Mouse (Mus musculus) MEL (cell line): ENCODE measurements at regions not wholly inside any gene's neighbourhood (a gene's known extent, or its start where the extent isn't known, plus 50 kb on each side); places are given as distances from the start of the nearest gene placed in this dataset.
"Not testable (repeated sequence)": the region's sequence is repeated elsewhere in the genome, so short reads cannot be mapped to it uniquely, and the experiment has no call there.

Source experiments
- DNase-seq: peaks from one replicate; pipeline ENCODE4 v3.0.0; 2011; ENCODE audit warnings: low read depth, low spot score
- H3K27ac ChIP-seq: 2 replicates; pipeline ENCODE4 v1.5.1; 2012; ENCODE audit warnings: low read depth, mild to moderate bottlenecking, control low read depth, low read length, moderate library complexity; ENCODE audit not compliant: control insufficient read depth
- H3K27me3 ChIP-seq, 2 experiments: fragments of 150-350 bp in 1 of 2; sonication (generic) in 1 of 2; 2 replicates each; pipeline ENCODE4 v1.6.1; 2012; ENCODE audit warnings: low read length in 2 of 2, mild to moderate bottlenecking in 2 of 2, improper control_type of control experiment in 1 of 2, moderate library complexity in 1 of 2; ENCODE audit not compliant: insufficient read depth in 2 of 2, control insufficient read depth in 1 of 2
- H3K36me3 ChIP-seq, 2 experiments: 2 replicates each; pipeline ENCODE4 v1.6.1; 2012 to 2014; ENCODE audit warnings: low read length in 2 of 2, improper control_type of control experiment in 1 of 2, inconsistent platforms in 1 of 2, mild to moderate bottlenecking in 1 of 2; ENCODE audit not compliant: insufficient read depth in 2 of 2, control insufficient read depth in 1 of 2
- H3K4me1 ChIP-seq, 2 experiments: fragments of 150-350 bp in 1 of 2; sonication (generic) in 1 of 2; 2 replicates each; pipeline ENCODE4 v1.6.1; 2012; ENCODE audit warnings: low read length in 2 of 2, improper control_type of control experiment in 1 of 2, mild to moderate bottlenecking in 1 of 2; ENCODE audit not compliant: insufficient read depth in 2 of 2, control insufficient read depth in 1 of 2
- H3K4me3 ChIP-seq, 2 experiments: fragments of 150-350 bp in 1 of 2; sonication (generic) in 1 of 2; 2 replicates each; pipeline ENCODE4 v1.5.1; 2012; ENCODE audit warnings: low read depth in 2 of 2, low read length in 2 of 2, mild to moderate bottlenecking in 2 of 2, moderate library complexity in 2 of 2, control low read depth in 1 of 2, improper control_type of control experiment in 1 of 2; ENCODE audit not compliant: control insufficient read depth in 1 of 2, insufficient read depth in 1 of 2
- H3K79me2 ChIP-seq: 2 replicates; pipeline ENCODE4 v1.6.1; 2012; ENCODE audit warnings: mild to moderate bottlenecking, low read length, moderate library complexity; ENCODE audit not compliant: control insufficient read depth, poor library complexity, insufficient read depth
- H3K9ac ChIP-seq: 2 replicates; pipeline ENCODE4 v1.6.1; 2012; ENCODE audit warnings: low read depth, mild to moderate bottlenecking, control low read depth, low read length, moderate library complexity; ENCODE audit not compliant: control insufficient read depth, poor library complexity, severe bottlenecking
- H3K9me3 ChIP-seq: fragments of 150-350 bp; sonication (generic); replicated peaks from 2 replicates; pipeline ENCODE4 v1.6.1; 2012; ENCODE audit warnings: mild to moderate bottlenecking, low read length, improper control_type of control experiment, moderate library complexity; ENCODE audit not compliant: insufficient read depth
- BHLHE40 ChIP-seq: IDR thresholded peaks from 2 replicates; pipeline ENCODE4 v1.6.1; 2012; ENCODE audit warnings: low read depth, mild to moderate bottlenecking, inconsistent platforms, low read length, improper control_type of control experiment, borderline replicate concordance
- CHD1 ChIP-seq: IDR thresholded peaks from 2 replicates; pipeline ENCODE4 v1.6.1; 2012; ENCODE audit warnings: low read depth, mild to moderate bottlenecking, inconsistent platforms, low read length, improper control_type of control experiment
- CHD2 ChIP-seq: IDR thresholded peaks from 2 replicates; pipeline ENCODE4 v1.6.1; 2011; ENCODE audit warnings: low read length, improper control_type of control experiment
- CTCF ChIP-seq, 3 experiments: IDR thresholded peaks in 2 of 3; conservative IDR thresholded peaks in 1 of 3; 2 replicates each; pipeline ENCODE4 v1.5.1; 2011 to 2012; ENCODE audit warnings: low read length in 3 of 3, low read depth in 2 of 3, mild to moderate bottlenecking in 2 of 3, improper control_type of control experiment in 1 of 3, inconsistent platforms in 1 of 3, mixed read lengths in 1 of 3, moderate library complexity in 1 of 3; ENCODE audit not compliant: control insufficient read depth in 1 of 3, insufficient read depth in 1 of 3, poor library complexity in 1 of 3, severe bottlenecking in 1 of 3
- E2F4 ChIP-seq: IDR thresholded peaks from 2 replicates; pipeline ENCODE4 v1.6.1; 2011; ENCODE audit warnings: low read depth, low read length, improper control_type of control experiment, borderline replicate concordance
- GABPA ChIP-seq: IDR thresholded peaks from 2 replicates; pipeline ENCODE4 v1.6.1; 2012; ENCODE audit warnings: low read depth, mild to moderate bottlenecking, inconsistent platforms, low read length, improper control_type of control experiment, moderate library complexity
- JUND ChIP-seq: IDR thresholded peaks from 2 replicates; pipeline ENCODE4 v1.6.1; 2011; ENCODE audit warnings: low read depth, mild to moderate bottlenecking, improper control_type of control experiment, low read length
- MEF2A ChIP-seq: IDR thresholded peaks from 2 replicates; pipeline ENCODE4 v1.6.1; 2014; ENCODE audit warnings: low read depth, mild to moderate bottlenecking, inconsistent platforms, low read length, improper control_type of control experiment; ENCODE audit not compliant: poor library complexity, insufficient replicate concordance, severe bottlenecking; ENCODE audit errors: extremely low read depth
- MXI1 ChIP-seq: IDR thresholded peaks from 2 replicates; pipeline ENCODE4 v1.6.1; 2011; ENCODE audit warnings: mild to moderate bottlenecking, low read depth, low read length, improper control_type of control experiment
- MYC ChIP-seq: IDR thresholded peaks from 2 replicates; pipeline ENCODE4 v1.6.1; 2011; ENCODE audit warnings: low read depth, mild to moderate bottlenecking, low read length, improper control_type of control experiment, moderate library complexity
- POLR2AphosphoS2 ChIP-seq: IDR thresholded peaks from 2 replicates; pipeline ENCODE4 v1.6.1; 2011; ENCODE audit warnings: low read length, improper control_type of control experiment
- SIN3A ChIP-seq: IDR thresholded peaks from 2 replicates; pipeline ENCODE4 v1.6.1; 2012; ENCODE audit warnings: low read length, improper control_type of control experiment, inconsistent platforms
- TAL1 ChIP-seq: IDR thresholded peaks from 2 replicates; pipeline ENCODE4 v1.6.1; 2012; ENCODE audit warnings: mild to moderate bottlenecking, inconsistent platforms, low read length, moderate library complexity, mixed read lengths
- TBP ChIP-seq: IDR thresholded peaks from 2 replicates; pipeline ENCODE4 v1.8.0; 2011; ENCODE audit warnings: low read depth, low read length, improper control_type of control experiment
- UBTF ChIP-seq: IDR thresholded peaks from 2 replicates; pipeline ENCODE4 v1.6.1; 2012; ENCODE audit warnings: low read depth, mild to moderate bottlenecking, inconsistent platforms, low read length, improper control_type of control experiment, moderate library complexity, borderline replicate concordance; ENCODE audit not compliant: insufficient read depth
- USF2 ChIP-seq, 2 experiments: IDR thresholded peaks; 2 replicates each; pipeline ENCODE4 v1.6.1; 2011 to 2012; ENCODE audit warnings: improper control_type of control experiment in 2 of 2, low read length in 2 of 2, borderline replicate concordance in 1 of 2, inconsistent platforms in 1 of 2, low read depth in 1 of 2, mild to moderate bottlenecking in 1 of 2; ENCODE audit not compliant: insufficient read depth in 1 of 2
- ZKSCAN1 ChIP-seq: IDR thresholded peaks from 2 replicates; pipeline ENCODE4 v1.6.1; 2012; ENCODE audit warnings: low read depth, mild to moderate bottlenecking, inconsistent platforms, low read length, improper control_type of control experiment, moderate library complexity
- ZNF384 ChIP-seq: IDR thresholded peaks from 2 replicates; pipeline ENCODE4 v1.6.1; 2012; ENCODE audit warnings: low read depth, mild to moderate bottlenecking, inconsistent platforms, low read length, improper control_type of control experiment

DNA sequence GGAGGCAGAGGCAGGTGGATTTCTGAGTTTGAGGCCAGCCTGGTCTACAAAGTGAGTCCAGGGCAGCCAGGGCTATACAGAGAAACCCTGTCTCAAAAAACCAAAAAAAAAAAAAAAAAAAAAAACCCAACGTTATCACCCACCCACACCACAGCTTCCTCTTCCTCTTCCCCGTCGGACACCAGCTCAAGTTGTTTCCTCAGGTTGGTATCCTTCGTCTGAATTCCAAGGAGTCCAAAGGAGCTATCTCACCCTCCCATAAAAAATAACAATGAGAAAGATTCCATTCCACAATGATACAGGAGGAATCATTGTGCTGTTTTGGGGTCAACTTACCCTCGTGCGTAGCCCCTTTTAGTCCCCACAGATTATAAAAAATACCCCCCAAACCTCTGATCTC, 83.2 kb downstream of the Hs1bp3 start:
- H3K9ac ChIP-seq, H3K27me3 ChIP-seq, H3K27ac ChIP-seq, H3K4me3 ChIP-seq, H3K4me1 ChIP-seq, H3K36me3 ChIP-seq, H3K79me2 ChIP-seq, DNase-seq, H3K9me3 ChIP-seq: not testable (repeated sequence)
- TF ChIP-seq ZNF384: peak; percentile 53

- H3K36me3 ChIP-seq: no peaks in the 10 kb centered on the region
- TF ChIP-seq TBP: no peak
- no peak for TF ChIP-seq POLR2AphosphoS2
- TF ChIP-seq SIN3A: no peak
- TF ChIP-seq ZNF384: no peak
- no peak for TF ChIP-seq ZKSCAN1
- TF ChIP-seq USF2 (IDR thresholded peaks at IDR 0.05; ENCODE audit: borderline replicate concordance in 1 of 2, insufficient read depth in 1 of 2, low read depth in 1 of 2, low read length in 2 of 2): no peak
- TF ChIP-seq JUND: no peak
- TF ChIP-seq BHLHE40: no peak
- TF ChIP-seq CHD1: no peak
- no peak for TF ChIP-seq UBTF
- TF ChIP-seq MEF2A: no peak
- TF ChIP-seq MYC: no peak
- TF ChIP-seq CHD2: no peak
- no peak for TF ChIP-seq E2F4
- TF ChIP-seq, all 39 proteins: peak for 0
- H3K9ac ChIP-seq: no peak overlapping the region
- no peaks in the 10 kb centered on the region; a peak in 2 of 4 replicates for H3K27me3 ChIP-seq
- H3K4me1 ChIP-seq: no peaks in the 10 kb centered on the region
- no peak overlapping the region for H3K27ac ChIP-seq
- no peak for DNase-seq
- H3K4me3 ChIP-seq: no peak overlapping the region
- no peaks in the 10 kb centered on the region for H3K9me3 ChIP-seq
- no peaks in the 10 kb centered on the region for H3K79me2 ChIP-seq
These were observed 81.7 kb downstream of the Hs1bp3 start for GRCm38 (mm10) chr12:8394894-8395297.

GRCm38 (mm10) chr12:8393976-8394375, 80.7 kb downstream of the Hs1bp3 start:
- no peak for TF ChIP-seq GABPA
- no peak for TF ChIP-seq MXI1
- no peak for TF ChIP-seq CHD2
- TF ChIP-seq CTCF (IDR thresholded peaks at IDR 0.05 in 2 of 3, conservative IDR thresholded peaks at IDR 0.05 in 1 of 3; ENCODE audit: control insufficient read depth in 1 of 3, insufficient read depth in 1 of 3, low read depth in 2 of 3, low read length in 3 of 3, poor library complexity in 1 of 3, severe bottlenecking in 1 of 3): no peak
- no peak for TF ChIP-seq TAL1
- H3K27ac ChIP-seq: no peak overlapping the region

More at GRCm38 (mm10) chr12:8393976-8394375, 80.7 kb downstream of the Hs1bp3 start:
- no peak for DNase-seq
- Histone ChIP-seq H3K9ac (no peak overlapping the region), H3K79me2 (no peaks in the 10 kb centered on the region), H3K27me3 (no peaks in the 10 kb centered on the region; a peak in 1 of 4 replicates), H3K4me3 (no peak overlapping the region), H3K9me3 (no peaks in the 10 kb centered on the region), H3K4me1 (no peaks in the 10 kb centered on the region), H3K36me3 (no peaks in the 10 kb centered on the region)
